Mouse (Mus musculus) intestine, embryonic 14.5 days (tissue): ENCODE results near the gene Ndufb7. TPM values are rescaled to one million over a fixed set of nuclear protein-coding genes. Genes with fewer than 3 reads are reported as not detected.
"Not testable (repeated sequence)": the region's sequence is repeated elsewhere in the genome, so short reads cannot be mapped to it uniquely, and the experiment has no call there.

Experiments used
- ATAC-seq: fragments of 200-750 bp; cut with Nextera tagmentation; replicated peaks from 2 replicates; pipeline ENCODE4 v1.8.0; 2017; ENCODE audit warnings: low read depth, moderate number of reproducible peaks, moderate TSS enrichment, moderate library complexity; ENCODE audit not compliant: low FRiP score, low TSS enrichment
- DNase-seq: peaks from one replicate; pipeline ENCODE4 v3.0.0-alpha.2; 2018; ENCODE audit warnings: low spot score
- H3K27ac ChIP-seq: fragments of 300-500 bp; sonication (generic); 2 replicates; pipeline ENCODE4 v1.5.1; 2014; ENCODE audit warnings: low read depth, mild to moderate bottlenecking, control low read depth
- H3K27me3 ChIP-seq: fragments of 300-500 bp; sonication (generic); replicated peaks from 2 replicates; pipeline ENCODE4 v1.6.1; 2014; ENCODE audit warnings: low read length, control low read depth; ENCODE audit not compliant: control insufficient read depth, insufficient read depth
- H3K36me3 ChIP-seq: fragments of 300-500 bp; sonication (generic); 2 replicates; pipeline ENCODE4 v1.6.1; 2014; ENCODE audit warnings: low read length, control low read depth; ENCODE audit not compliant: control insufficient read depth, insufficient read depth
- H3K4me1 ChIP-seq: fragments of 300-500 bp; sonication (generic); replicated peaks from 2 replicates; pipeline ENCODE4 v1.6.1; 2014; ENCODE audit warnings: low read length, control low read depth, mixed read lengths; ENCODE audit not compliant: control insufficient read depth, insufficient read depth
- H3K4me2 ChIP-seq: fragments of 300-500 bp; sonication (generic); 2 replicates; pipeline ENCODE4 v1.6.1; 2014; ENCODE audit warnings: low read length
- H3K4me3 ChIP-seq: fragments of 300-500 bp; sonication (generic); 2 replicates; pipeline ENCODE4 v1.5.1; 2014; ENCODE audit warnings: low read depth, low read length, control low read depth, mixed read lengths
- H3K9ac ChIP-seq: fragments of 300-500 bp; sonication (generic); 2 replicates; pipeline ENCODE4 v1.6.1; 2014; ENCODE audit warnings: mild to moderate bottlenecking, low read length
- H3K9me3 ChIP-seq: fragments of 300-500 bp; sonication (generic); 2 replicates; pipeline ENCODE4 v1.6.1; 2016; ENCODE audit warnings: low read length, control low read depth; ENCODE audit not compliant: control insufficient read depth
- whole genome bisulfite sequencing: fragments of 180-500 bp; shearing (Covaris S2); extraction: QIAGEN DNeasy Blood & Tissue Kit; methylation state at CpG from one replicate; pipeline ENCODE4 v1.1.7; 2014; 5-methylcytosine and 5-hydroxymethylcytosine counted together
- polyA plus RNA-seq: library from polyadenylated mRNA; unstranded; fragments of >200 nt; fragmentation: Nextera tagmentation; extraction: Ambion mirVana; gene quantifications from 2 replicates; pipeline ENCODE4 v1.2.1, GENCODE M21; 2014

Ndufb7 gene
- polyA plus RNA-seq, 1 experiment from 2014 or later, result 364 TPM

DNA sequence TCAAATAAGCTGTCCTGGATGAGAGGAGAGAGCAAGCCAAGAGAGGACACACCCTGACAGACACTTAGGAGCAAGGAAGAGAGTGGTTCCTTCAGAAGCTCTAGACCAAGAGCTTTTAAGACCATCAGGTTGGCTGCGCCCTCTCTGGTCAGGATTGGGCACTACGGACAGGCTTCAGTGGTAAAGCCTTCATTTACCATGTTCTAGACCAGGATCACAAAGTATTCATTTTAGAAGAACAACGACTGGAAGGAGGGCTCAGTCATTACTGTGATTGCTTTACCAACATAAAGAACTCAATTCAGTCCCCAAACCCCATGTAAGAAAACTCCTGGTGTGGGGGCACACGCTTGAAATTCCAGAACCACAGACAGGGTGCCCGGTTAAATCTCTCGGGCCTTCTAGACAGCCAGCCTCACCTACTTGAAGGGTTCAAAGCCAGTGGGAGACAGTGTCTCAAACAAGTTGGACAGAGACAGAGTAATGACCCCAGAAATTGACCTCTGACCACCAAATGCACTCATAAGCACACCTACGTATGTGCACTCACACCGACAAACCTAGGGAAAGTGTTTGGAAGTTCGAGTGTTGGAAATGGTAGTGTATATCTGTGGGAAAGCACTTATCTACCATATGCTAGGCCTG, 618 bp upstream of the Ndufb7 start:
- Histone ChIP-seq H3K27ac (no peak overlapping the region), H3K36me3 (peaks cover 10% of the 10 kb centered on the region), H3K4me1 (peaks cover 11% of the 10 kb centered on the region), H3K9me3 (no peaks in the 10 kb centered on the region), H3K4me2 (peak overlapping the region; percentile 67; the same call in 1 of the 2 replicates), H3K4me3 (0 out of 2 replicates have a peak overlapping the region, but pooled peaks have one; percentile 47), H3K9ac (no peak overlapping the region), H3K27me3 (no peaks in the 10 kb centered on the region)
- ATAC-seq (peak; percentile 10), DNase-seq (no peak)
- WGBS, result 74% methylated on average over 9 of the region's 9 CpGs

DNA sequence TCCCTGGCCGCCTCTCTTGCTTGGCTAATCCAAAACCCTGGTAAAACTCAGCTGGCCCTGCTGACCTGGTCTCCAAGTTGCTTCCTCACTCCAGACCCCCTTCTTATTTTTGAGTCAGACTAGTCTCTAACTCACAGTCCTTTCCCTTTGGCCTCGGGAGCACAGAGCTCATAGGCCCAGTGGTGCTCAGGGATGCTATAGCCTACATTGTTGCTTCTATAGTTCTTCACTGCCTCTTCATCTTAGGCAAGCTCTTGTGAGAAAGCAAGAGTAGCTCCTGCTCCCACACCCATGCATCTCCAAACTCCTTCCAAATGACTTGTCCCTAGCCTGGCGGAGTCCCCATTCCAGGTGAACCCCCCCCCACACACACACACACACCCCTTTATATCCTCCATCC, 1.2 kb downstream of the Ndufb7 start:
- no peak for DNase-seq

DNA sequence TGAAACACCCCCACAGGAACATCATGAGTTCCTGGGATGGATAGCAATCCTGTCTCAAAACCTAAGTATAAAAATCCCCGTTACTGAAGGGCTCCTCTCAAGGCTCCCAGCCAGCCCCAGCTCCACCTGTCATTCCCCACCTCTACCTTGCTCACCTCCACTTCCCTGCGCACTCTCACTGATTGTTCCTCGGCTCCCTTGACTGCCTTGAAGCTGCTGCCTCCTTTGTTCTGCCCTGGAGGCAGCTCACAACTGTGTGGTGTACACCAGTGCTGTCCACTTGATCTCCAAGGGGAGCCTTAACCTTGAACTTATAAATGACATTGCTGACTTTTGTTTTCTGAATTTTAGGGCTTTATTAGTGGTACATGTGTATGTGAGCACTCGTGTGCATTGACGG, 1.7 kb downstream of the Ndufb7 start:
- H3K9ac ChIP-seq, result no peak overlapping the region; the same call in 1 of the 2 replicates
- no peak overlapping the region for H3K4me2 ChIP-seq
- WGBS, result 64% methylated on average over 5 of the region's 5 CpGs

More for the DNA sequence above, 1.2 kb downstream of the Ndufb7 start:
- H3K27me3 ChIP-seq, result no peaks in the 10 kb centered on the region
- no peaks in the 10 kb centered on the region for H3K9me3 ChIP-seq
- H3K4me1 ChIP-seq, result peaks cover 11% of the 10 kb centered on the region
- H3K36me3 ChIP-seq, result peaks cover 27% of the 10 kb centered on the region
- WGBS, result 58% methylated on average over 3 of the region's 3 CpGs
- no peak overlapping the region for H3K27ac ChIP-seq
- peak overlapping the region; percentile 60 for H3K9ac ChIP-seq
- H3K4me3 ChIP-seq, result peak overlapping the region; percentile 47
- peak overlapping the region; percentile 67 for H3K4me2 ChIP-seq
- ATAC-seq, result no peak

GRCm38 (mm10) chr8:83568755-83569154, 2.3 kb downstream of the Ndufb7 start:
- H3K9ac ChIP-seq, result no peak overlapping the region
- peaks cover 11% of the 10 kb centered on the region for H3K4me1 ChIP-seq
- H3K4me3 ChIP-seq, result no peak overlapping the region
- no peak overlapping the region for H3K27ac ChIP-seq
- ATAC-seq (no peak), DNase-seq (no peak)
- no peak overlapping the region for H3K4me2 ChIP-seq
- H3K9me3 ChIP-seq, result no peaks in the 10 kb centered on the region
- H3K27me3 ChIP-seq, result no peaks in the 10 kb centered on the region
- 74% methylated on average over 5 of the region's 5 CpGs for WGBS
- H3K36me3 ChIP-seq, result peaks cover 36% of the 10 kb centered on the region

More for the DNA sequence above, 1.7 kb downstream of the Ndufb7 start:
- Histone ChIP-seq H3K4me3 (no peak overlapping the region), H3K27me3 (no peaks in the 10 kb centered on the region), H3K27ac (no peak overlapping the region), H3K9me3 (no peaks in the 10 kb centered on the region), H3K36me3 (peaks cover 30% of the 10 kb centered on the region), H3K4me1 (peaks cover 11% of the 10 kb centered on the region)
- ATAC-seq, result no peak
- no peak for DNase-seq

DNA sequence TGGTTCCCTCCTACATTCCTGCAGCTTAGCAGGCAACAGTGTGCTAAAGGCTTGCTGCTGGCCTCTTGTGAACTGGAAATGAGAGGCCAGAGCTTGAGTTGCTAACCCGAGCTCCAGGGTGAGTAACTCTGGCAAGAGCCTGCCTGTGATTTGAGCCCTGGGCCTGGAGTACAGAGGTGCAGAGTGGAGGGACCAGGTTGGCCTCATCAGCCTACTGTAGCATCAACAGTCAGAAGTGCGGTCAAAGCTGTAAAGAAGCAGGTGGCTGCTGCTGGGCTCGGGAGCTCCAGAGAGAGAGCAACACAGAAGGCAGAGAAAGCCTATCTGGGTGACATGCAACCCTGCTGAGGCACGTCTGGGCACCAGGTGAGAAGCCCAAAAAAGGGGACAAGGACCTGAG, 2.7 kb downstream of the Ndufb7 start:
- no peak for DNase-seq
- 71% methylated on average over 4 of the region's 4 CpGs for WGBS
- ATAC-seq, result no peak
- Histone ChIP-seq H3K4me1 (peaks cover 11% of the 10 kb centered on the region), H3K9me3 (no peaks in the 10 kb centered on the region), H3K27ac (no peak overlapping the region), H3K4me3 (no peak overlapping the region), H3K36me3 (peaks cover 40% of the 10 kb centered on the region), H3K27me3 (no peaks in the 10 kb centered on the region), H3K9ac (no peak overlapping the region), H3K4me2 (no peak overlapping the region)

DNA sequence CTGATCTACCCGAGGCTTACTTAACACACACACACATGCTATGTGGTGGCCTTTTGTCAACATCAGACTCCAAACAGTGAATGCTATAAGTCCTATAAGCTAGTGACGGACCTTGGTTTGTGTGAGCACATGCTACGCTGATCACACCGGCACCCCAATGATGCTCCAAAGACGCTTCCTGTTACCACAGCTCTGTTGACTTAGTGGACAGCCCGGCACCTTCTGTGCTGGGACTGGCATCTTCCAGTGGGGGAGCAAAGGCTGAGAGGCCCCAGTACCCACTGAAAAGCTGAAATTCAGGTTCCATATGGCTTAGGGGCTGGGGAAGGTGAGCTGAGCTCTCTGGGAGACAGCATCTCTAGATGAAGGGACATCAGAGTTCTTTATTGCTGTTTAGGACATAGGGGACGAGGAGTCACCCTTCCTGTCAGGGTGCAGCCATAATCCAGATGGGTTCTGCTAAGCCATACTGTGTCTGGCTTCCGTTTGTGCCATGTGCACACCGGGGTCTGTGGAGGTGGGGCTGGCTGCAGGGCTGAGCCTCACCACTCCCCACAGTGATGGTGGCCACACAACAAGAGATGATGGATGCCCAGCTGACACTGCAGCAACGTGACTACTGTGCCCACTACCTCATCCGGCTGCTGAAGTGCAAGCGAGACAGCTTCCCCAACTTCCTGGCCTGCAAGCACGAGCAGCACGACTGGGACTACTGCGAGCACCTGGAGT, 4.0 kb downstream of the Ndufb7 start:
- no peak overlapping the region for H3K4me2 ChIP-seq
- peaks cover 11% of the 10 kb centered on the region for H3K4me1 ChIP-seq
- no peak overlapping the region for H3K9ac ChIP-seq
- no peak overlapping the region for H3K4me3 ChIP-seq
- H3K36me3 ChIP-seq, result peaks cover 41% of the 10 kb centered on the region
- H3K27ac ChIP-seq, result no peak overlapping the region
- H3K27me3 ChIP-seq, result no peaks in the 10 kb centered on the region
- DNase-seq (no peak), ATAC-seq (no peak)
- 79% methylated on average over 15 of the region's 15 CpGs for WGBS
- H3K9me3 ChIP-seq, result no peaks in the 10 kb centered on the region

- not testable (repeated sequence) for H3K27me3 ChIP-seq, H3K9me3 ChIP-seq, H3K4me2 ChIP-seq, ATAC-seq, DNase-seq, H3K4me3 ChIP-seq, H3K9ac ChIP-seq, H3K27ac ChIP-seq
- Histone ChIP-seq H3K36me3 (peaks cover 41% of the 10 kb centered on the region), H3K4me1 (peaks cover 11% of the 10 kb centered on the region)
- WGBS, result 93% methylated on average over 7 of the region's 7 CpGs
These were observed 4.5 kb downstream of the Ndufb7 start for GRCm38 (mm10) chr8:83571001-83571340.

DNA sequence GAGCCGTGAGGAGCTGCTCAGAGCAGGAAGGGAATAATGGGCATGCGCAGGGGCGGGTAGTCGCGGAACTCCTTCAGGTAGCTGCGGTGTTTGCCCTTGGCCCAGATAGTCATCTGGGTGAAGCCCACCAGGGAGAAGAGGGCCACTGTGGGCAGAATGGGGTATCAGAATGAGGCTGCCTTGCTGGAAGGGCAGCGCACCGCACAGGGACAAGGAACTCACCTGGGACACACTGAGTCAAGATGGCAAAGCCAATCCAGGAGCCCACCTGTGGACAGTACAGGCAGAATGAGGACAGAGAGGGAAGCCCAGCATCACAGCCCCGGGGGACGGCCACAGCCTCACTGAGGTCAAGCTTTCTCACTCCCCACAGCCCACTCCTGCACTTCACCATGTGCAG, 5.3 kb downstream of the Ndufb7 start:
- ATAC-seq, result no peak
- peaks cover 17% of the 10 kb centered on the region for H3K4me1 ChIP-seq
- WGBS, result 91% methylated on average over 10 of the region's 10 CpGs
- H3K4me3 ChIP-seq, result no peak overlapping the region
- H3K4me2 ChIP-seq, result no peak overlapping the region
- peaks cover 41% of the 10 kb centered on the region for H3K36me3 ChIP-seq
- H3K9me3 ChIP-seq, result no peaks in the 10 kb centered on the region
- H3K27me3 ChIP-seq, result no peaks in the 10 kb centered on the region
- H3K27ac ChIP-seq, result no peak overlapping the region
- no peak overlapping the region for H3K9ac ChIP-seq
- peak; percentile 48 for DNase-seq
